Mouse (Mus musculus) kidney, embryonic 14.5 days (tissue): ENCODE measurements around the gene Tmed2. TPM values are rescaled to one million over a fixed set of nuclear protein-coding genes. Genes with fewer than 3 reads are reported as not detected.
"Not testable (repeated sequence)": the region's sequence is repeated elsewhere in the genome, so short reads cannot be mapped to it uniquely, and the experiment has no call there.

Experiments
- ATAC-seq: fragments of 200-750 bp; cut with Nextera tagmentation; 2 replicates; pipeline ENCODE4 v1.8.0; 2017; ENCODE audit warnings: moderate number of reproducible peaks, mild to moderate bottlenecking, moderate TSS enrichment, moderate library complexity; ENCODE audit not compliant: low FRiP score, low TSS enrichment
- H3K27ac ChIP-seq: fragments of 300-500 bp; sonication (generic); 2 replicates; pipeline ENCODE4 v1.5.1; 2014; ENCODE audit warnings: low read depth, mild to moderate bottlenecking, low read length, moderate library complexity, mixed read lengths
- H3K27me3 ChIP-seq: fragments of 300-500 bp; sonication (generic); 2 replicates; pipeline ENCODE4 v1.6.1; 2014; ENCODE audit warnings: mild to moderate bottlenecking, low read length; ENCODE audit not compliant: control insufficient read depth, insufficient read depth
- H3K36me3 ChIP-seq: fragments of 300-500 bp; sonication (generic); 2 replicates; pipeline ENCODE4 v1.6.1; 2014; ENCODE audit warnings: low read length, mixed read lengths; ENCODE audit not compliant: control insufficient read depth, insufficient read depth
- H3K4me1 ChIP-seq: fragments of 300-500 bp; sonication (generic); 2 replicates; pipeline ENCODE4 v1.6.1; 2014; ENCODE audit warnings: low read length, mixed read lengths; ENCODE audit not compliant: control insufficient read depth, insufficient read depth
- H3K4me2 ChIP-seq: fragments of 300-500 bp; sonication (generic); replicated peaks from 2 replicates; pipeline ENCODE4 v1.6.1; 2014; ENCODE audit warnings: low read depth, mild to moderate bottlenecking, low read length
- H3K4me3 ChIP-seq: fragments of 300-500 bp; sonication (generic); 2 replicates; pipeline ENCODE4 v1.5.1; 2014; ENCODE audit warnings: mild to moderate bottlenecking, low read length
- H3K9ac ChIP-seq: fragments of 300-500 bp; sonication (generic); 2 replicates; pipeline ENCODE4 v1.6.1; 2014; ENCODE audit warnings: low read depth, mild to moderate bottlenecking, low read length, moderate library complexity
- H3K9me3 ChIP-seq: fragments of 300-500 bp; sonication (generic); 2 replicates; pipeline ENCODE4 v1.6.1; 2016; ENCODE audit warnings: low read length; ENCODE audit not compliant: control insufficient read depth
- WGBS: fragments of 180-500 bp; shearing (Covaris S2); extraction: QIAGEN DNeasy Blood & Tissue Kit; methylation state at CpG from one replicate; pipeline ENCODE4 v1.1.7; 2014; 5-methylcytosine and 5-hydroxymethylcytosine counted together
- polyA plus RNA-seq: library from polyadenylated mRNA; unstranded; fragments of >200 nt; fragmentation: Nextera tagmentation; extraction: Ambion mirVana; gene quantifications from 2 replicates; pipeline ENCODE4 v1.2.1, GENCODE M21; 2014

Gene Tmed2
- polyA plus RNA-seq, 1 experiment from 2014 or later, result 564 TPM

DNA sequence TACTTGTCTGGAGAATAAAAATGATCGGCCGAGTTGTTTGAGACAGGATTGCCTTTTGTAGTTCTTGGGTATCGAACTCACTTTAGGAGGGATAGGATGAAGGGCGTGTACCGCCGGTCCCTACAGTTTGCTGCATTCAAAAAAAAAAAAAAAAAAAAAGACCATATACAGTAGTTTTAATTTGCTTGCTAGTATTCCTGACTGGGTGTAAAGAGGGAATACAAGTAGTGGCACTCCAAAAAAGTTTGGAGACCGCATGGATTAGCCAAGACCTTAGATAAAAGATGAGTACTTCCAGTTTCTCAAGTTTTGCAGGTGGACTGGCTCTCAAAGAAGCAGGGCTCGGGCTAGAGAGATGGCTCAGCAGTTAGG is 1.1 kb downstream of the Tmed2 start:
- Histone ChIP-seq H3K4me2 (peak overlapping the region; percentile 70), H3K27me3 (no peaks in the 10 kb centered on the region), H3K4me1 (peaks cover 14% of the 10 kb centered on the region), H3K9me3 (no peaks in the 10 kb centered on the region), H3K4me3 (peak overlapping the region; percentile 99), H3K9ac (peak overlapping the region; percentile 94), H3K36me3 (peaks cover 34% of the 10 kb centered on the region), H3K27ac (peak overlapping the region; percentile 85)
- no peak for ATAC-seq
- 8% methylated on average over 8 of the region's 8 CpGs for WGBS

DNA sequence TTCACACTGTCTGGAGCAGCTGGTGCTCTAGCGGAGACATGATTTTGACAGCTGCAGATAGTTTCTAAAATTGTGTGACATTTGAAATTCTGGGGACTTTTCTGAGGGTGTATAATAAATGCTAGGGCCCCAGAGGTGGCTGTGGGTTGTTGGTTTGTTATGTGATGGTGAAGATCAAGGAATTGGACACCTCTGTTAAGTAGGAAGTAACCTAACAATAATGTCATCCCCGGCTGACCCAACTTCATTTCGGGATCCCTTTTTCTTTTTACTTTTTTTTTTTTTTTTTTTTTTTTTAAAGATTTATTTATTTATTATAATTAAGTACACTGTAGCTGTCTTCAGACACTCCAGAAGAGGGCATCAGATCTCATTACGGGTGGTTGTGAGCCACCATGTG is 10.2 kb downstream of the Tmed2 start:
- not testable (repeated sequence) for ATAC-seq, H3K27me3 ChIP-seq, H3K4me1 ChIP-seq, H3K9ac ChIP-seq, H3K27ac ChIP-seq, H3K4me3 ChIP-seq, H3K9me3 ChIP-seq, H3K4me2 ChIP-seq
- peaks cover 45% of the 10 kb centered on the region for H3K36me3 ChIP-seq
- 88% methylated on average over 4 of the region's 4 CpGs for WGBS

DNA sequence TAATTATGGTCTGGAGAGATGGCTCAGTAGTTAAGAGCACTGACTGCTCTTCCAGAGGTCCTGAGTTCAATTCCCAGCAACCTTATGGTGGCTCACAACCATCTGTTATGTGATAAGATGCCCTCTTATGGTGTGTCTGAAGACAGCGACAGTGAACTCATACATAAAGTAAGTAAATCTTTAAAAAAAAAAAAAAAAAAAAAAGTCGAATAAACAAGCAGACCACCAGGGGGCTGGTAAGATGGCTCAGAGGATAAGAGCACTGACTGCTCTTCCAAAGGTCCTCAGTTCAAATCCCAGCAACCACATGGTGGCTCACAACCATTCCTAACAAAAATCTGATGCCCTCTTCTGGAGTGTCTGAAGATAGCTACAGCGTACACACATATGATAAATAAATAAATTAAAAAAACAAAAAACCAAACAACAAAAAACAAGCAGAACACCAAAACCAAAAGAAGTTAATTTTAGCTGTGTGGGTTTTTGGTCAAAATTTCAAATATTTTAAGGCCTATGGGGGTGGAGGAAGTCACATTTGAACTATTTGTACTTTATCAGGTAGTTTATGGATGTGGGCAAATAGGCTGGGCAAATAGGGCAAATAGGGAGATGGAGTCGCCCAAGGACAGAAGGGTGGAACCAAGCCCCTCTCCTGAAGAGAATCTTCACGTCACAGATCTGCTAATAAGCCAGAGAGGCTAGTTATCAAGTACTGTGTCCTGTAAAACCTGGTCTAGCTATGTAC is 11.0 kb downstream of the Tmed2 start:
- Histone ChIP-seq H3K36me3 (peaks cover 42% of the 10 kb centered on the region), H3K9ac (peak overlapping the region; percentile 65; the same call in 1 of the 2 replicates), H3K27ac (0 out of 2 replicates have a peak overlapping the region, but pooled peaks have one; percentile 20), H3K4me2 (peak overlapping the region; percentile 74), H3K4me3 (peak overlapping the region; percentile 79)
- not testable (repeated sequence) for H3K4me1 ChIP-seq, H3K9me3 ChIP-seq, H3K27me3 ChIP-seq, ATAC-seq
- WGBS, result 34% methylated on average over 5 of the region's 5 CpGs

DNA sequence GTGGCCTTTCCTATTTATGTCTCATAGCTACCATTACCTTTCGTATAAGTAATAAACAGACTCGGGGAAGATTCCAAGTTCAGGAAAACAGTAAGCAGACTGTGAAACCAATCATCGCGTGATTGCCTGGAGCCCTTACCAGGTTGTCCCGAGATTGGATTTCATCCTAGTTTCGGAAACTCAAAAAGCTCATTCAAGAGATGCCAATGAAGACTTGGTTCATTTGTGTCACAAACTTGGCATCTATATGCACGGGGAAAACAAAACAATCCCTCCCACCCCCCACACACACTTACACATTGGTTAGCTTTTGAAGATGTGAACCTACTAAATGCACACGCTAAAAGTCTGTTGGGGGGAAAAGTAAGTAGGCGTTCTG is 11.6 kb downstream of the Tmed2 start:
- H3K9me3 ChIP-seq, result no peaks in the 10 kb centered on the region
- H3K4me1 ChIP-seq, result 0 out of 2 replicates have a peak, but pooled peaks cover 3% of the 10 kb centered on the region
- 10% methylated on average over 9 of the region's 9 CpGs for WGBS
- no peaks in the 10 kb centered on the region for H3K27me3 ChIP-seq
- H3K27ac ChIP-seq, result peak overlapping the region; percentile 20; the same call in 1 of the 2 replicates
- peak overlapping the region; percentile 79 for H3K4me3 ChIP-seq
- no peak for ATAC-seq
- H3K4me2 ChIP-seq, result peak overlapping the region; percentile 74
- peaks cover 42% of the 10 kb centered on the region for H3K36me3 ChIP-seq
- H3K9ac ChIP-seq, result peak overlapping the region; percentile 65

DNA sequence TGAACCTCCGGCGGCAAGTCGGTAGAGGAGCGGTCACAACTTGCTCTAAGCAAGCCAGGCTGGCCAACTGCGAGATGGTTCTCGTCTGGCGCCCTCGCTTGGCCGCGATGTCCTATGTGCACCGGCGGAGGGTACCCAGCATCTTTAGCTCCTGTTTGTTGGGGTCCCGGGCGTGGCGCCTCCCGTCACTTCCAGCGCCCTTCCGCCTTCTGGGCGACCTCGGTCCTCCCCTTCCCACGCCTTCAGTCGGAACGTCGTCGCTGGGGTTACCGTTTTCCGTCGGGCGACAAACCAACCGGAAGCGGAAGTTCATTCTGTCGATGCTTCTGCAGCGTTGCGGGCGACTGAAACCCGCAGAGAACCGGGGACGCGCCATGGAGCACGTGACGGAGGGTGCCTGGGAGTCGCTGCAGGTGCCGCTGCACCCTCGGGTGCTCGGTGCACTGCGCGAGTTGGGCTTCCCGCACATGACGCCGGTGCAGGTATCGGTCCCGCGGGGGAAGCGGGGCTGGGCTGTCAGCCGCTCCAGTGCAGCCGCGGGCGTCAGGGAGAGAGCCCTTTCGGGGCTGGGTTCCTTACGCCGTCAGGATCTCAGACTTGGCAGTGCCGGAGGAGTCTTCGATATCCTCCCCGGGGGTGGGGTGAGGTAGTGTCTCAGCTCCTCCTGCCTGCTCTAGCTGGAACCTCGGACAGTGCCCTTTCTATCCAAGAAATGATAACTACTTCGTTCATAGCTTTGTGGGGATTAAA is 12.2 kb downstream of the Tmed2 start, which contains the start of gene Ddx55:
Gene Ddx55, plus strand, starts transcription at position 307 of the 750 bp plus-strand sequence.
- Histone ChIP-seq H3K9ac (peak within 1 kb of the TSS; percentile 65), H3K4me3 (peak within 1 kb of the TSS; percentile 79), H3K4me1 (0 out of 2 replicates have a peak, but pooled peaks cover 3% of the 10 kb centered on the region), H3K27ac (peak within 1 kb of the TSS; percentile 69), H3K36me3 (peaks cover 41% of the 10 kb centered on the region), H3K9me3 (no peaks in the 10 kb centered on the region), H3K4me2 (peak within 1 kb of the TSS; percentile 74), H3K27me3 (no peaks in the 10 kb centered on the region)
- WGBS, result under 1% methylated on average over 66 of the region's 66 CpGs
- ATAC-seq, result peak; percentile 87

DNA sequence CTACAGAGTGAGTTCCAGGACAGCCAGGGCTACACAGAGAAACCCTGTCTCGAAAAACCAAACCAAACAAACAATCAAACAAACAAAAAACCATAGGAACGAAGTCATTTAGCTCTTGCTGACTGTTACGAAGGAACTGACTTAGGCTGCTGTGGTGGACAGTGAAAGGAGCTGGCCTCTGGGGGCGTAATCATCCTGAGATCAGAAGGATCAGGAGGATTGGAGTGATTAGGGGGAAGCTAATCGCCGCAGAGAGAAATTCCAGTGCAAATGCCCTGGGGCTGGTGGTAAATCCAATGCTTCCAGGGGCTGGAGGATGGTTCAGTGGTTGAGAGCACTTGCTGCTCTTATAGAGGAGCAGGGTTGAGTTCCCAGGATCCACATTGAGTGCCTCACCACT is 13.1 kb downstream of the Tmed2 start:
- no peak overlapping the region for H3K9ac ChIP-seq
- H3K27ac ChIP-seq, result no peak overlapping the region
- no peaks in the 10 kb centered on the region for H3K9me3 ChIP-seq
- WGBS, result 75% methylated on average over 6 of the region's 6 CpGs
- peak overlapping the region; percentile 79 for H3K4me3 ChIP-seq
- H3K4me2 ChIP-seq, result peak overlapping the region; percentile 74; the same call in 1 of the 2 replicates
- 0 out of 2 replicates have a peak, but pooled peaks cover 3% of the 10 kb centered on the region for H3K4me1 ChIP-seq
- H3K36me3 ChIP-seq, result peaks cover 40% of the 10 kb centered on the region
- no peak for ATAC-seq
- no peaks in the 10 kb centered on the region for H3K27me3 ChIP-seq

DNA sequence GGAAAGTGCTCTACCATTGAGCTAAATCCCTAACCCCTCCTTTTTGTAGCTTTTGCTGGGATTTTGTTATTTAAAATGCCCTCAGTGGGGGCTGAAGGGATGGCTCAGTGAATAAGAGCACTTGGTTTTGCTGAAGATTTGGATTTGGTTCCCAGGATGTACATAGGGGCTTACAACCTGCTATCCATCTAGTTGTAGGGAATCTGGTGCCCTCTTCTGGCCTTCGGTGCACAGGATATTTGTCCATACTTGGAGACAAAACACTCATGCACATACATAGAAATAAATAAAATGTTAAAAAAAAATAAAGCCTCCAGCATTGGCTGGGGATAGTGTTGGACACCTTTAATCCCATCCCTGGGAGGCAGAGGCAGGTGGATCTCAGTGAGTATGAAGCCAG is 14.7 kb downstream of the Tmed2 start:
- Histone ChIP-seq H3K4me3 (no peak overlapping the region), H3K9me3 (no peaks in the 10 kb centered on the region), H3K4me1 (0 out of 2 replicates have a peak, but pooled peaks cover 3% of the 10 kb centered on the region), H3K4me2 (no peak overlapping the region), H3K9ac (no peak overlapping the region), H3K27ac (no peak overlapping the region), H3K36me3 (peaks cover 49% of the 10 kb centered on the region), H3K27me3 (no peaks in the 10 kb centered on the region)
- ATAC-seq, result no peak
- 74% methylated on average over 1 of the region's 1 CpGs for WGBS

DNA sequence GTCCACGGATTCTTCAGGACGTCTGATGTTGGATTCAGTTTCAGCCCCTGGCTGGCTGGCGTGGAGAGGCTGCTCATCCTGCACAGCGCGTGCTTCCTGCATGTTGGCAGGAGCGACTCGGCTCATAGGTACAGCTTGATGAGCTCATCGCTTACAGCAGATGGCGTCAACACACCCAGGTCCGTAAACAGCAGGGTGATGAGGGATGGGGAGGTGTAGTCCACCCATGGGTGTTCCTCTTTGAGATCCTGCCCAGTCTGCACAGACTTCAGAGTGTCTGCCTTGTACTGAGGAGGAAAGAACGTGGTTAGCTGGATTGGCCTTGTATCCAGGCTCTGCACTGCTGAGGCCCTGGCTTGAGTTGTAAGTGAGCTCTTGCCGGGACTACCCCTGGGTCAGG is 30.6 kb downstream of the Tmed2 start:
- H3K4me2 ChIP-seq, result no peak overlapping the region
- H3K9me3 ChIP-seq, result no peaks in the 10 kb centered on the region
- no peaks in the 10 kb centered on the region for H3K4me1 ChIP-seq
- no peak overlapping the region for H3K9ac ChIP-seq
- WGBS, result 88% methylated on average over 12 of the region's 12 CpGs
- ATAC-seq, result no peak
- peaks cover 89% of the 10 kb centered on the region for H3K36me3 ChIP-seq
- H3K27ac ChIP-seq, result no peak overlapping the region
- no peaks in the 10 kb centered on the region for H3K27me3 ChIP-seq
- H3K4me3 ChIP-seq, result no peak overlapping the region

DNA sequence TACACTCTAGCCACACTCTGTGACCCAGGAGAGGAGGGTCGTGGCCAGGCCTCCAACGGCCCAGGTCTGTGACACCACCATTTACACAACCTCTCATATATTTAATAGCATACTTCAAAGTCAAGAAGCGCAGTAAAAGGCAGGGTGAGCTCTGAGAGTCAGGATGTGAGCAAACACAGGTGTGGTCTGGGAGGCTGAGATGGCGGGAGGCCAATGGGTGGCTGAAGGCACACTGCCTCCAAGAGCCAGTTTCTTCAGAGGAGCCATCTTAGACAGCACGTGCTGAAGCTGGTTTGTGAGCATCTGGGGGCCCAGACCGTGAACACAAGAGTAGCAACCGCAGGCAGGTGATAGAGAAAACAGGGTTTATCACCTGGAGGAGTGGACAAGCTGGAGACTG is 35.0 kb downstream of the Tmed2 start:
- no peak overlapping the region for H3K4me2 ChIP-seq

More for the DNA sequence above, 35.0 kb downstream of the Tmed2 start:
- no peak for ATAC-seq
- H3K4me1 ChIP-seq, result peaks cover 10% of the 10 kb centered on the region; the same call in 1 of the 2 replicates
- H3K9me3 ChIP-seq, result no peaks in the 10 kb centered on the region
- peaks cover 73% of the 10 kb centered on the region for H3K36me3 ChIP-seq
- no peaks in the 10 kb centered on the region for H3K27me3 ChIP-seq
- no peak overlapping the region for H3K9ac ChIP-seq
- H3K27ac ChIP-seq, result no peak overlapping the region
- no peak overlapping the region for H3K4me3 ChIP-seq
- WGBS, result 81% methylated on average over 7 of the region's 7 CpGs
